Mouse (Mus musculus) lung, postnatal 0 days (tissue): Measurements from ENCODE around the gene Prm1.

Source experiments
- CTCF ChIP-seq: IDR thresholded peaks from 2 replicates; pipeline ENCODE4 v1.5.1; 2016; ENCODE audit warnings: antibody characterized with exemption, mild to moderate bottlenecking
- EP300 ChIP-seq: IDR thresholded peaks from 2 replicates; pipeline ENCODE4 v1.6.1; 2016; ENCODE audit warnings: antibody characterized with exemption, mild to moderate bottlenecking, control low read depth

DNA sequence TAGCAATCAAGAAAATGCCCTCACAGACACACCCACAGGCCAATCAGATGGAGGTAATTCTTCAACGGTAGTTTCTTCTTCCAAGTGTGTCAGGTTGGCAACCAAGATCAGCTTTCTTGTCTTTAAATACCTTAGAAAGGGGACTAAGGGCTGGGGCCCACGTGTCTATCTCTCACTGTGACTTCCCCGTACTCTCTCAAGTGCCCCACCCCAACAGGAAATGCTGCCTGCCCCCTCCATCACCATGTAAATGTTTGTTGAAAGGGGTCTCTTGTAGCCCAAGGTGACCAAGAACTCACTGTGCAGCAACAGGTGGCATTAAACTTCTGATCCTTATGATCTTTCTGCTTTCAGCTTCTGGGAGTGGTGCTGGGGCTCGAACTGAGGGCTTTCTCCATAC lies 8.1 kb upstream of the Prm1 start:
- TF ChIP-seq CTCF (no peak), EP300 (no peak)
